Mouse (Mus musculus) hindbrain, embryonic 14.5 days (tissue): Measurements from ENCODE around the gene Syngr4. TPM values are rescaled to one million over a fixed set of nuclear protein-coding genes. Genes with fewer than 3 reads are reported as not detected.

Source experiments
- ATAC-seq: fragments of 200-750 bp; cut with Nextera tagmentation; 2 replicates; pipeline ENCODE4 v1.8.0; 2017; ENCODE audit warnings: moderate number of reproducible peaks, mild to moderate bottlenecking, moderate TSS enrichment, moderate library complexity; ENCODE audit not compliant: low FRiP score
- DNase-seq: peaks from one replicate; pipeline ENCODE4 v3.0.0-alpha.2; 2015; ENCODE audit warnings: low spot score
- H3K27ac ChIP-seq: fragments of 300-500 bp; sonication (generic); 2 replicates; pipeline ENCODE4 v1.5.1; 2014; ENCODE audit warnings: mild to moderate bottlenecking, moderate library complexity
- H3K27me3 ChIP-seq: fragments of 300-500 bp; sonication (generic); 2 replicates; pipeline ENCODE4 v1.6.1; 2014; ENCODE audit warnings: mild to moderate bottlenecking, low read length, mixed read lengths; ENCODE audit not compliant: control insufficient read depth, insufficient read depth
- H3K36me3 ChIP-seq: fragments of 300-500 bp; sonication (generic); replicated peaks from 2 replicates; pipeline ENCODE4 v1.6.1; 2014; ENCODE audit not compliant: control insufficient read depth, insufficient read depth
- H3K4me1 ChIP-seq: fragments of 300-500 bp; sonication (generic); replicated peaks from 2 replicates; pipeline ENCODE4 v1.6.1; 2014; ENCODE audit warnings: antibody characterized with exemption, low read length, mixed read lengths; ENCODE audit not compliant: control insufficient read depth, insufficient read depth
- H3K4me2 ChIP-seq: fragments of 300-500 bp; sonication (generic); replicated peaks from 2 replicates; pipeline ENCODE4 v1.6.1; 2014; ENCODE audit warnings: mild to moderate bottlenecking, moderate library complexity
- H3K4me3 ChIP-seq: fragments of 300-500 bp; sonication (generic); replicated peaks from 2 replicates; pipeline ENCODE4 v1.5.1; 2014; ENCODE audit warnings: mild to moderate bottlenecking, low read length
- H3K9ac ChIP-seq: fragments of 300-500 bp; sonication (generic); 2 replicates; pipeline ENCODE4 v1.6.1; 2014
- H3K9me3 ChIP-seq: fragments of 300-500 bp; sonication (generic); 2 replicates; pipeline ENCODE4 v1.6.1; 2016; ENCODE audit warnings: low read length; ENCODE audit not compliant: control insufficient read depth
- WGBS: fragments of 180-500 bp; shearing (Covaris S2); extraction: QIAGEN DNeasy Blood & Tissue Kit; methylation state at CpG from one replicate; pipeline ENCODE4 v1.1.7; 2014; 5-methylcytosine and 5-hydroxymethylcytosine counted together
- polyA plus RNA-seq: library from polyadenylated mRNA; unstranded; fragments of >200 nt; fragmentation: Nextera tagmentation; extraction: Ambion mirVana; gene quantifications from 2 replicates; pipeline ENCODE4 v1.2.1, GENCODE M21; 2014

The Syngr4 gene
- polyA plus RNA-seq, 1 experiment from 2014 or later = 0.39 TPM

DNA sequence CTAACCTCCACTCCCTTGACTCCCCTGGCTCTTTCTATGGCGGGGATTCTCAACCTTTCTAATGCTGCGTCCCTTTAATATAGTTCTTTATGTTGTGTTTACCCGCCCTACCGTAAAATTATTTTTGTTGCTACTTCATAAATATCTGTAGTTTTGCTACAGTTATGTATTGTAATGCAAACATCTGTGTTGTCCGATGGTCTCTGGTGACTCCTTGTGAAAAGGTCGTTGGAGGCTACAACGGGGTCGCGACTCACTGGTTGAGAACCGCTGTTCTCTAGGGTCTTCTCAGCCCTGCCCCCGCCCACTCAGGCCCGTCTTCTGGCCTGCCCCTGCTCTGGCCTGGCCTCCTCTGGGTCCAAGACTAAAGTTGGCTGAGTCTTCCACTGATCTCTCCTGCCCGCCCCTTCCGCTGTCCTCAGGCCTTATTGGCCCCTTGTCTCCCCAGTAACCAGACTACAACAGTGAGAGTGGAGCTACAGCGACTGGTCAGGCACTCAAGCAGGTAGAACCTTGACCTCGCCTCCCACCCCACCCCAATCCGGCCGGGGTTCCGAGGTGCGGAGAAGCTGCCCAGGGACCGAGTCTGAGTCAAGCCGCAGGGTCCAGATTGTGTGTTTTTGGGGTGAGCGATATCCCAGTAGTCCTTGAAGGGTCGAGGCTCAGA, 27.4 kb upstream of the Syngr4 start, which contains the start of gene Ccdc114:
Gene Ccdc114, plus strand, starts transcription at position 311 of the 667 bp plus-strand sequence.
- Histone ChIP-seq H3K4me2 (peak within 1 kb of the TSS; percentile 62), H3K4me1 (0 out of 2 replicates have a peak, but pooled peaks cover 5% of the 10 kb centered on the region), H3K9ac (peak within 1 kb of the TSS; percentile 50), H3K9me3 (no peaks in the 10 kb centered on the region), H3K27ac (peak within 1 kb of the TSS; percentile 78), H3K27me3 (peaks cover 6% of the 10 kb centered on the region; the same call in 1 of the 2 replicates), H3K4me3 (peak within 1 kb of the TSS; percentile 41), H3K36me3 (no peaks in the 10 kb centered on the region)
- WGBS = 5% methylated on average over 24 of the region's 24 CpGs
- DNase-seq (no peak), ATAC-seq (peak; percentile 35)

DNA sequence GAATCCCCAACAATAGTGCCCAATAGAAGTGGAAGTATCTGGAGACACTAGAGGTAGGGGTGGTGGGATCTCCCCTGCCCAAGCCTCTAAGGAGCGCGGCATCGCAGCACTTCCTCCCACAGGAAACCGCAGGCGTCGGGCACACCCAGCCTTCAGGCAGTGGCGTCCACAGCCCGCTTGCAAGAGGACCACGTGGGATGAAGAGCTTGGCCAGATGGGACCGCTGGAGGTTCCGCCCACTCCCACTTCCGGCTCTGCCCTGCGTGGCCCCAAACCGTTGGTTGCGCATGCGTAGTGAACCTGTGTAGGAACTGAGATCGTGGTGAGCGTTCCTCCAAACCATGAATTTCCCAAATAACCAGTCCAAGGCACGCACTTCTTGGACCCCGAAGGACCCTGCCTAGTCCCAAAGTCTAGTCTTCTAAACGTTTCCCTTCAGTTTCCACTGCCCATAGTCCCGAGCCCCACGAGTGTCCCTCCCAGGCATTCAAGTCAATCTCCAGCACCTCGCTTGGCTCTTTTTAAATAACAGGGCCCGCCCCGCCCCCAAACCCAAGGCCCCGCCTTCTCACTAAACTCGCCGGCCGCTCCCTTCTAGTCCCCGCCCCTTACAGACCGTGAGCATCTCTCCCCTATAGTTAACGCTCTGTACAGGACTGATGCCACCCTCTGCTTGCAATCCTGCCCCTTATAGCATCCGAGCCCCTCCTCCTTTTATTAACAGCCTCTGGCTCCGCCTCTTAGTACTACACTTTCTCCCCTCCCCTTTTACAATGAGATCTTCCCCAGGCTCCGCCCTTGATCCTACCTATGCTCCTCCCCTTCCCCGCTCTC, 26.6 kb upstream of the Syngr4 start:
- H3K9ac ChIP-seq = peak overlapping the region; percentile 50
- 0 out of 2 replicates have a peak, but pooled peaks cover 5% of the 10 kb centered on the region for H3K4me1 ChIP-seq
- peak overlapping the region; percentile 41 for H3K4me3 ChIP-seq
- DNase-seq = peak; percentile 94
- no peaks in the 10 kb centered on the region for H3K9me3 ChIP-seq
- no peaks in the 10 kb centered on the region for H3K36me3 ChIP-seq
- peak overlapping the region; percentile 62 for H3K4me2 ChIP-seq
- peak; percentile 88 for ATAC-seq
- H3K27ac ChIP-seq = peak overlapping the region; percentile 78
- under 1% methylated on average over 37 of the region's 37 CpGs for WGBS
- peaks cover 3% of the 10 kb centered on the region; the same call in 1 of the 2 replicates for H3K27me3 ChIP-seq

DNA sequence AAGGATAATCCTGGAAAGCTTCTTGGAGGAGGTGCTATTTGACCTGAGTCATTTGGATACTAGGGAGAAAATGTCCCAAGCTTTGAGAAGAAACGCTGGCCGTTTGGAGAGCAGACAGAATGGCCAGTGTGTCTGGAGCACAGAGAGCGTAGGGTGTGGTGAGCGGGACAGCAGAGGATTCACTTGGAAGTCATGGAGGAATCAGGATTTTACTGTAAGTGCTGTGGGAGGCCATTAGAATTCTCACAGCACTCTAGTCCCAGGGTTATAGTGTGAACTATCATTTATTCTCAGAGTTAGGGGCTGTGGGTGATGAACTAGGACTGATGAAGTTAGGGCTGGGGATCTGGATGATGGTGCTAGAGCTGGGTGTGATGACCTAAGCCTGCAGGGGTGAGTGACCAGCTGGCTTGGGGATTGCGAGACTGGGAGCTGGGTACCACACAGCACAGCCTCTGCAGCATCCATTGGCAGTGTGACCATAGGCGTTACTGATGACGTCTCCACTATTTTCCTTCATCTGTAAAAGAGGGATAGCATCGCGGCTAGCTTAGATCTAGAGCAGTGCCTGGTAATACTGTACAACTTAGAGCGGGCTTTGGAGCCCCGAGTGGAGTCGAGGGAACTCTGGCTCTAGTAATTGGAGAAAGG, 25.6 kb upstream of the Syngr4 start:
- Histone ChIP-seq H3K4me3 (no peak overlapping the region), H3K9me3 (no peaks in the 10 kb centered on the region), H3K27me3 (no peaks in the 10 kb centered on the region), H3K4me1 (peaks cover 10% of the 10 kb centered on the region), H3K27ac (0 out of 2 replicates have a peak overlapping the region, but pooled peaks have one; percentile 78), H3K36me3 (no peaks in the 10 kb centered on the region), H3K9ac (peak overlapping the region; percentile 50; the same call in 1 of the 2 replicates), H3K4me2 (peak overlapping the region; percentile 62)
- 86% methylated on average over 12 of the region's 12 CpGs for WGBS
- DNase-seq (no peak), ATAC-seq (no peak)

DNA sequence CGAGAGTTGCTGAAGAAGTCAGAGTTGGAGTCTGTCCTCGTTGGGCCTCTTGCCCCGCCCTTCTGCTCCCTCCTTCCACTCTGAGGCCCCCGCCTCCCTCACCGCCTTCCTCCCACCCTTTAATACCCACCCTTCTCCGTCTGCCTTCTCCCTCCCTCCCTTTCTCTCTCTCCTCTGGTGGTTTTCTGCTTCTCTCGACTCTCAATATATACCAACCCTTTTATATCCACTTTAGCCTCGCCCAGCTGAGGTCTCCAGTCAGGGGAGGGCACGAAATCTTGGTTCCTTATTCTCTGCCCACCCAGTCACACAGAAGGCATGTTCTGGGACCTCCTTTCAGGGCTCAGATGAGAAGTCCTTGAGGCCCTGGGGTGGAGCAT, 24.7 kb upstream of the Syngr4 start, which contains the start of gene Emp3:
Gene Emp3, minus strand, starts transcription at position 163 of the 380 bp plus-strand sequence.
- ATAC-seq (no peak), DNase-seq (no peak)
- peak within 1 kb of the TSS; percentile 28 for H3K9ac ChIP-seq
- no peaks in the 10 kb centered on the region for H3K9me3 ChIP-seq
- peak within 1 kb of the TSS; percentile 28; the same call in 1 of the 2 replicates for H3K4me2 ChIP-seq
- H3K4me1 ChIP-seq = peaks cover 19% of the 10 kb centered on the region
- no peaks in the 10 kb centered on the region for H3K27me3 ChIP-seq
- peak within 1 kb of the TSS; percentile 13; the same call in 1 of the 2 replicates for H3K4me3 ChIP-seq
- 0 out of 2 replicates have a peak within 1 kb of the TSS, but pooled peaks have one; percentile 78 for H3K27ac ChIP-seq
- no peaks in the 10 kb centered on the region for H3K36me3 ChIP-seq
- WGBS = 53% methylated on average over 9 of the region's 9 CpGs

DNA sequence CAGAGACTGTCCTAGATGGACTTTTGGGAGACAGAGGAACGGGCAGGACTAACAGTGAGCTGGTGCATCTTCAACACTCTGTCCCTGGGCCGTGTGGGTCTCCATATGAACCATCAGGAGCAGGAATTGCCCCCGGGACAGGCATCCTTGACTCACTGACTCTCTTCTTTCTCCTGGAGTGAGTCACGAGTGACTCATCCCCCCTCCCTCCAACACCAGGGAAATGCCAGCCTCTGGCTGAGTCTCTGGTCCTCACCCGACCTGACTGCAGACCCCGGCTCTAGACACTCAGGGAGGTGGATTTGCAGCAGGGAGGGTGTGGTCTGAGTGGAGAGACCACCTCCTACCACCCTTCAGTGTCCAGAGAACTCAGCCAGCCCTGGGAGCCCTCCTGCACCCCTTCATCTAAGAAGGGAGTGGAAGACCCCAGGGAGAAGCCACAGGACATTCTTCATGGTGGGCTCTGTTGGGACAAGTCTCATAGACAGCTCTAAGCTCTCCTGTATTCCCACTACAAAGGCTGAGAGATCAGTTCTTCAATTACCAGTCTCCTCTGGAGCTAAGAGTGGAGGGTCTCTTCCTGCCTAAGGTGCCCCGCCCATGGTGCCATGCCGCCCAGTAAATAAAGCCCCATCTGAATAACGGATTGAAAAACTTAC, 24.2 kb upstream of the Syngr4 start:
- H3K27ac ChIP-seq = no peak overlapping the region
- H3K4me3 ChIP-seq = peak overlapping the region; percentile 13; the same call in 1 of the 2 replicates
- peak overlapping the region; percentile 28; the same call in 1 of the 2 replicates for H3K4me2 ChIP-seq
- H3K9ac ChIP-seq = peak overlapping the region; percentile 28
- H3K9me3 ChIP-seq = no peaks in the 10 kb centered on the region
- DNase-seq = no peak
- H3K27me3 ChIP-seq = no peaks in the 10 kb centered on the region
- WGBS = 47% methylated on average over 9 of the region's 9 CpGs
- H3K36me3 ChIP-seq = no peaks in the 10 kb centered on the region
- peaks cover 24% of the 10 kb centered on the region for H3K4me1 ChIP-seq
- no peak for ATAC-seq

DNA sequence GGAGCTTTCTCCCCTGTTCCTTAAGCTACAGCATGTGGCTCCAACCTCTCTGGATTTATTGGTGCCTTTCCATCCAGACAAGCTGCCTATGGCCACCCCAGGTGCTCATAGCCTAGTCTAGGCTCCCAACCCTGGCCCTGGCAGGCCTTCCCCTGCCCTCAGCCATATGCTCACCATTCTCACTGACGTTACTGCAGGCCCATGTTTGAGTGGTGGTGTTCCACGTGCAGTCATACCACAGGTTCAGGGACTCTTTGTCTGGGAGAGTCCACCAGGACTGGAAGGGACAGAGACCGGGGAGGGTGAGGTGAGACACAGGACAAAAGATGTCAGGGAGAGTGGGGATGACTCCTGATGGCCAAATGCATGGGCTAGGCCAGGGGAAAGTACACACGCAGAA, 23.2 kb upstream of the Syngr4 start:
- Histone ChIP-seq H3K9ac (no peak overlapping the region), H3K4me2 (peak overlapping the region; percentile 28; the same call in 1 of the 2 replicates)
- WGBS = 78% methylated on average over 4 of the region's 4 CpGs

DNA sequence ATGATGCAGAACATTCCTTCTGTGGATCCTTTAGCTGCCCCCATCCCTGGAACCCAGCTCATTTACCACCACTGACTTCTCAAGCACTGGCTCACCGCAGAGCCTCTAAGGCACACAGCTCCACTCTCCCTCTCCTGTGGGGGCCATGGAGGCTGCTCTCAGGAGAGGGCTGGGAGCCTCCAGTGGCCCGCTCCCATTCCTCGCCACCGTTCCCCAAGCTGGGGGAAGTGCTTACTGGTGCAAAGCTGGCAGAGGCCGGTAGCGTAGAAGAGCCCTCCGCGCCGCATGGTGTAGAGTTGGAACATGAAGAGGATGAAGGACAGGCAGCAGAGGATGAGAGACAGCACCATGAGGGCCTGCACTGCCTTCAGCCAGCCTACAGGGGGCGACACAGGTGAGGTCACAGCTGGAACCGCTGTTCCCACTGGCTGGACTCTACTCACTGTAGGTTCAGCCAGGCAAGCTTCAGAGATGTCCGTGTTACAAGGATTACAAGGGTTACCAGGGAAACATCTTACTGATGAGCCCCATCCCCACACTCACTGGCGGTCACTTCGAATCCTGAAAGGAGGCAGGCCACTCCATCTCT, 22.7 kb upstream of the Syngr4 start:
- ATAC-seq = no peak
- no peak overlapping the region for H3K4me3 ChIP-seq

More for the DNA sequence above, 23.2 kb upstream of the Syngr4 start:
- H3K27me3 ChIP-seq = no peaks in the 10 kb centered on the region
- no peak overlapping the region for H3K4me3 ChIP-seq
- H3K9me3 ChIP-seq = no peaks in the 10 kb centered on the region
- no peak for DNase-seq
- H3K36me3 ChIP-seq = no peaks in the 10 kb centered on the region
- no peak overlapping the region for H3K27ac ChIP-seq
- H3K4me1 ChIP-seq = peaks cover 24% of the 10 kb centered on the region
- no peak for ATAC-seq

DNA sequence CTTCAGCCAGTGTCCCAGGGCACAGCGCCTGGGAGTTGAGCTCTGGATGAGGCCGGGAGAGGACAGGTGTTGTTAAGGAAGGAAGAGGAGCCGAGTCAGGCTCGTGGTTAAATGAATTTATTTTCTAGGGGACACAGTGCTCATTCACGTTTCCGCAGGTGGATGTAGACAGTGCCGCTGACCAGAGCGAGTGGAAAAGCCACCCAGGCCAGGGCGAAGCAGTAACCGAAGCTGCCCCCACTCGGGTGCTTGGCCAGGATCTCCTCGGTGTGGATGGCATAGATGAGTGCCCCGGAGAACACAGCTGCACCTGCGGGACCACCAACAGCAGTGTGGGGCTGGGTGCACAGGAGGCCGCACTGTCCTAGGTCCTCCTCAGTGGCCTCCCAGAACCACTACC, 21.4 kb upstream of the Syngr4 start:
- no peaks in the 10 kb centered on the region for H3K27me3 ChIP-seq
- H3K36me3 ChIP-seq = no peaks in the 10 kb centered on the region
- no peak overlapping the region for H3K4me2 ChIP-seq
- DNase-seq (no peak), ATAC-seq (no peak)
- H3K4me3 ChIP-seq = no peak overlapping the region
- peaks cover 24% of the 10 kb centered on the region for H3K4me1 ChIP-seq
- 90% methylated on average over 15 of the region's 15 CpGs for WGBS
- no peak overlapping the region for H3K27ac ChIP-seq
- no peaks in the 10 kb centered on the region for H3K9me3 ChIP-seq
- peak overlapping the region; percentile 62; the same call in 1 of the 2 replicates for H3K9ac ChIP-seq

More for the DNA sequence above, 22.7 kb upstream of the Syngr4 start:
- Histone ChIP-seq H3K27me3 (no peaks in the 10 kb centered on the region), H3K9ac (no peak overlapping the region), H3K27ac (no peak overlapping the region), H3K36me3 (no peaks in the 10 kb centered on the region), H3K9me3 (no peaks in the 10 kb centered on the region), H3K4me1 (peaks cover 24% of the 10 kb centered on the region), H3K4me2 (no peak overlapping the region)
- no peak for DNase-seq
- WGBS = 69% methylated on average over 14 of the region's 14 CpGs
